Mouse (Mus musculus) CD4-positive, CD25-positive, alpha-beta regulatory T cell, adult 4 months (primary cell): ENCODE data around the gene Slamf8. TPM values are rescaled to one million over a fixed set of nuclear protein-coding genes. Genes with fewer than 3 reads are reported as not detected.

Source experiments
- polyA plus RNA-seq, 2 experiments: library from polyadenylated mRNA; unstranded; fragments of 100-300 nt; shearing (Covaris generic); gene quantifications; one replicate each; pipeline ENCODE4 v1.2.1; 2017

Slamf8 gene
- polyA plus RNA-seq, 2 experiments from 2014 or later, result 0.19 to 1.7 TPM

Other genes starting within 250 kb of the Slamf8 start
- not detected for gene Kcnj10, start 249.4 kb downstream of the Slamf8 start, polyA plus RNA-seq
- gene Pigm, start 214.0 kb downstream of the Slamf8 start, polyA plus RNA-seq, result 1 to 10 TPM; 3.6 to 6.0 TPM
- gene Slamf9, start 115.2 kb downstream of the Slamf8 start, polyA plus RNA-seq, result not detected
- 1 to 10 TPM in 1 of 2 experiments, not detected in 1; 1.1 TPM for gene Igsf9, start 108.8 kb downstream of the Slamf8 start, polyA plus RNA-seq
- 100 to 1,000 TPM; 226 to 278 TPM for gene Tagln2, start 90.5 kb downstream of the Slamf8 start, polyA plus RNA-seq
- under 1 TPM in 1 of 2 experiments, not detected in 1; 0.69 TPM for gene Cfap45, start 69.8 kb downstream of the Slamf8 start, polyA plus RNA-seq
- gene Vsig8, start 34.6 kb downstream of the Slamf8 start, polyA plus RNA-seq, result not detected
- not detected for gene Fcrl6, start 12.0 kb upstream of the Slamf8 start, polyA plus RNA-seq
- gene Dusp23, start 42.4 kb upstream of the Slamf8 start, polyA plus RNA-seq, result 1 to 10 TPM; 4.9 to 6.4 TPM
- not detected for gene Crp, start 107.5 kb upstream of the Slamf8 start, polyA plus RNA-seq